Mouse (Mus musculus): ENCODE measurements around the gene Fmod.

DNA sequence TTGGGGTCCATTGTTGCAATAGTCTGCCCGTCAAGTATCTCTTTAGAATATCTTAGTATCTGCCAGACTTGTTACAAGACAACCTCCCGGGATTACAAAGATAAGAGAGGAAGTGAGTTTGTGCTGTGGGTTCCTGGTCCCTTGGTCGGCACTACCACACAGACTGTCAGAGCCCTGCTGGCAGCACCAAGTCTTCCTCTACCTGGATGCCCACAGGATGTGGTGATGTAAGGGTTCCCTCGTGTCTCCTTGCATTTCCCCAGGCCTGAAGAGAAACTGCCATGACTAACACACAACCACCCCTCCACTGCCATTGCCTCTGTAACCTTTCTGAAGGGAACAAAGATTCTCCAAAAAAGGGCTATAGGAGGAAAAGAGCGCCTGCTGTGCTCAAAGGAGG is 11.1 kb upstream of the Fmod start:
- TF ChIP-seq CTCF (IDR thresholded peaks at IDR 0.05; ENCODE audit: extremely low read depth, insufficient read depth, insufficient read length, insufficient replicate concordance) = no peak
- no peak for TF ChIP-seq POLR2A (IDR thresholded peaks at IDR 0.05; ENCODE audit: low read depth, low read length)

Measured in spleen, adult 2 months (tissue).